Mouse (Mus musculus): ENCODE measurements at regions not wholly inside any gene's neighbourhood (a gene's known extent, or its start where the extent isn't known, plus 50 kb on each side); places are given as distances from the start of the nearest gene placed in this dataset.

- H3K27ac ChIP-seq (ENCODE audit: low read depth, low read length), result no peak overlapping the region
- no peak for DNase-seq (ENCODE audit: low spot score, missing footprints)
- H3K4me1 ChIP-seq (ENCODE audit: control insufficient read depth, insufficient read depth, low read length), result no peaks in the 10 kb centered on the region
- no peak overlapping the region for H3K9ac ChIP-seq (ENCODE audit: low read length)
- H3K4me3 ChIP-seq (ENCODE audit: low read depth, low read length), result no peak overlapping the region
- H3K9me3 ChIP-seq (ENCODE audit: control insufficient read depth, low read length), result no peaks in the 10 kb centered on the region
- 76% methylated on average over 2 of the region's 2 CpGs for WGBS
- no peaks in the 10 kb centered on the region for H3K27me3 ChIP-seq (ENCODE audit: control insufficient read depth, insufficient read depth, low read length)
- no peak for ATAC-seq (ENCODE audit: low FRiP score)
- no peaks in the 10 kb centered on the region for H3K36me3 ChIP-seq (ENCODE audit: control insufficient read depth, insufficient read depth, low read length)
- H3K4me2 ChIP-seq, result no peak overlapping the region
Measured at GRCm38 (mm10) chr1:80873596-80873995, 115.3 kb upstream of the Dock10 start.

- Histone ChIP-seq H3K27ac (ENCODE audit: low read depth, low read length) (no peak overlapping the region), H3K9ac (ENCODE audit: low read length) (no peak overlapping the region), H3K4me3 (ENCODE audit: low read depth, low read length) (no peak overlapping the region), H3K27me3 (ENCODE audit: control insufficient read depth, insufficient read depth, low read length) (no peaks in the 10 kb centered on the region), H3K9me3 (ENCODE audit: control insufficient read depth, low read length) (no peaks in the 10 kb centered on the region), H3K4me1 (ENCODE audit: control insufficient read depth, insufficient read depth, low read length) (no peaks in the 10 kb centered on the region), H3K4me2 (no peak overlapping the region), H3K36me3 (ENCODE audit: control insufficient read depth, insufficient read depth, low read length) (no peaks in the 10 kb centered on the region)
- no peak for DNase-seq (ENCODE audit: low spot score, missing footprints)
- no peak for ATAC-seq (ENCODE audit: low FRiP score)
Measured at GRCm38 (mm10) chr1:80868805-80869204, 110.5 kb upstream of the Dock10 start.

DNA sequence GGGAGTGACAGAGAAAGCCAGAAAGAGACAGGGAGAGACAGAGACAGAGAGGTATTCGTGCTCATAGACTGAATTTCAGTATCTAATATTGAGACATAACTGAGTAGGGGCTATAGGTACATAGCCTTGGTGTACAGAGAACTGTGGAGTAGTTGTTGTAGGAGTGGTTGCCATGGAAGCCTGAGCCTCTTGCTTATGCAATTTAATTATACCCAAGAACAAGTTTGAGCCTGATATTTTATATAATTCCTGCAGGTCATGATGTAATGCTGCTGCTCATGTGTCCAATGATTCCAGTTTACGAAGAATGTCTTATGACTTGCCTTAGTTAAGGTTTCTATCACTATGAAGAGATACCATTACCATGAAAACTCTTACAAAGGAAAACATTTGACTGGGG lies 98.7 kb upstream of the Dock10 start:
- H3K9ac ChIP-seq (ENCODE audit: low read length), result no peak overlapping the region
- no peak for ATAC-seq (ENCODE audit: low FRiP score)
- 69% methylated on average over 2 of the region's 2 CpGs for WGBS

GRCm38 (mm10) chr1:80854945-80855656 lies 96.8 kb upstream of the Dock10 start:
- 86% methylated on average over 2 of the region's 2 CpGs for WGBS
- H3K9me3 ChIP-seq (ENCODE audit: control insufficient read depth, low read length), result no peaks in the 10 kb centered on the region
- ATAC-seq (ENCODE audit: low FRiP score), result no peak
- DNase-seq (ENCODE audit: low spot score, missing footprints), result no peak
- no peak overlapping the region for H3K4me2 ChIP-seq
- H3K36me3 ChIP-seq (ENCODE audit: control insufficient read depth, insufficient read depth, low read length), result no peaks in the 10 kb centered on the region
- no peak overlapping the region for H3K9ac ChIP-seq (ENCODE audit: low read length)
- H3K4me3 ChIP-seq (ENCODE audit: low read depth, low read length), result no peak overlapping the region
- no peak overlapping the region for H3K27ac ChIP-seq (ENCODE audit: low read depth, low read length)
- no peaks in the 10 kb centered on the region for H3K4me1 ChIP-seq (ENCODE audit: control insufficient read depth, insufficient read depth, low read length)
- no peaks in the 10 kb centered on the region for H3K27me3 ChIP-seq (ENCODE audit: control insufficient read depth, insufficient read depth, low read length)

More for the DNA sequence above, 98.7 kb upstream of the Dock10 start:
- Histone ChIP-seq H3K27me3 (ENCODE audit: control insufficient read depth, insufficient read depth, low read length) (no peaks in the 10 kb centered on the region), H3K9me3 (ENCODE audit: control insufficient read depth, low read length) (no peaks in the 10 kb centered on the region), H3K36me3 (ENCODE audit: control insufficient read depth, insufficient read depth, low read length) (no peaks in the 10 kb centered on the region), H3K27ac (ENCODE audit: low read depth, low read length) (no peak overlapping the region), H3K4me3 (ENCODE audit: low read depth, low read length) (no peak overlapping the region), H3K4me1 (ENCODE audit: control insufficient read depth, insufficient read depth, low read length) (no peaks in the 10 kb centered on the region), H3K4me2 (no peak overlapping the region)
- no peak for DNase-seq (ENCODE audit: low spot score, missing footprints)

- Histone ChIP-seq H3K4me3 (ENCODE audit: low read depth, low read length) (no peak overlapping the region), H3K9me3 (ENCODE audit: control insufficient read depth, low read length) (no peaks in the 10 kb centered on the region), H3K4me2 (no peak overlapping the region), H3K27me3 (ENCODE audit: control insufficient read depth, insufficient read depth, low read length) (no peaks in the 10 kb centered on the region), H3K4me1 (ENCODE audit: control insufficient read depth, insufficient read depth, low read length) (no peaks in the 10 kb centered on the region), H3K36me3 (ENCODE audit: control insufficient read depth, insufficient read depth, low read length) (no peaks in the 10 kb centered on the region), H3K9ac (ENCODE audit: low read length) (no peak overlapping the region), H3K27ac (ENCODE audit: low read depth, low read length) (no peak overlapping the region)
- DNase-seq (ENCODE audit: low spot score, missing footprints), result no peak
- ATAC-seq (ENCODE audit: low FRiP score), result no peak
- WGBS, result 78% methylated on average over 7 of the region's 7 CpGs
Measured at GRCm38 (mm10) chr1:80854289-80854701, 96.0 kb upstream of the Dock10 start.

GRCm38 (mm10) chr1:80852761-80853160 lies 94.4 kb upstream of the Dock10 start:
- WGBS, result 53% methylated on average over 2 of the region's 2 CpGs
- H3K36me3 ChIP-seq (ENCODE audit: control insufficient read depth, insufficient read depth, low read length), result no peaks in the 10 kb centered on the region
- H3K9ac ChIP-seq (ENCODE audit: low read length), result no peak overlapping the region
- no peak overlapping the region for H3K4me3 ChIP-seq (ENCODE audit: low read depth, low read length)
- no peaks in the 10 kb centered on the region for H3K27me3 ChIP-seq (ENCODE audit: control insufficient read depth, insufficient read depth, low read length)
- no peaks in the 10 kb centered on the region for H3K9me3 ChIP-seq (ENCODE audit: control insufficient read depth, low read length)
- ATAC-seq (ENCODE audit: low FRiP score), result no peak
- H3K4me2 ChIP-seq, result no peak overlapping the region
- no peak overlapping the region for H3K27ac ChIP-seq (ENCODE audit: low read depth, low read length)
- no peaks in the 10 kb centered on the region for H3K4me1 ChIP-seq (ENCODE audit: control insufficient read depth, insufficient read depth, low read length)
- no peak for DNase-seq (ENCODE audit: low spot score, missing footprints)

DNA sequence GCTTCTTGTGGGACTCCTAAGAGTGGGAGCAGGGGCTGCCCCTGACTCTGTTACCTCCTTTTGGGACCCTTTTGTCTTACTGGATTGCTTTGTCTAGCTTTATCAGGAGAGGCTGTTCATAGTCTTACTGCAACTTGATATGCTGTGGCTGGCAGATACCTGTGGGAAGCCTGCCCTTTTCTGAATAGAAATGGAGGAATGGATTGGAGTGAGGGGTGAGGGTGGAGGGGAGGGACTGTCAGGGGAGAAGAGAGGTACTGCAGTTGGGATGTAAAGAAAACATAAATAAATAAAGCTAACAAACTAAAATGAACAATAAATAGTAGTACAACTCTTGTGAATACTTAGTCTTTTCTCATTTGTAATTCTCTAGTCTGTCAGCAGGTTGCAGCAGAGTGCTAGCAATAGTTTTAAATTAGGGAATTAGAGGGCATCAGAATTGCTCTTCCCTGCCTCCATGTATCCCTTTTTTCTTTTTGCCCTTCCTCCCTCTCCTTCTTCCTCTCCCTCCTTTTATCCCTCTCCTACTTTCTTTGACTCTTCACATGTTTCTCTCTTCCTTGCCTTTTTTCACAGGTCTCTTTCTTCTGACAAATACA lies 72.0 kb upstream of the Dock10 start:
- no peak overlapping the region for H3K4me2 ChIP-seq
- ATAC-seq (ENCODE audit: low FRiP score), result peak; percentile 55; the same call in 1 of the 2 replicates
- no peaks in the 10 kb centered on the region for H3K4me1 ChIP-seq (ENCODE audit: control insufficient read depth, insufficient read depth, low read length)
- DNase-seq (ENCODE audit: low spot score, missing footprints), result peak; percentile 84
- no peaks in the 10 kb centered on the region for H3K9me3 ChIP-seq (ENCODE audit: control insufficient read depth, low read length)
- no peaks in the 10 kb centered on the region for H3K36me3 ChIP-seq (ENCODE audit: control insufficient read depth, insufficient read depth, low read length)
- no peak overlapping the region for H3K4me3 ChIP-seq (ENCODE audit: low read depth, low read length)
- no peak overlapping the region for H3K27ac ChIP-seq (ENCODE audit: low read depth, low read length)
- no peak overlapping the region for H3K9ac ChIP-seq (ENCODE audit: low read length)
- no peaks in the 10 kb centered on the region for H3K27me3 ChIP-seq (ENCODE audit: control insufficient read depth, insufficient read depth, low read length)

GRCm38 (mm10) chr1:80826383-80826782 lies 68.1 kb upstream of the Dock10 start:
- Histone ChIP-seq H3K4me3 (ENCODE audit: low read depth, low read length) (no peak overlapping the region), H3K27ac (ENCODE audit: low read depth, low read length) (no peak overlapping the region), H3K4me2 (no peak overlapping the region), H3K9ac (ENCODE audit: low read length) (no peak overlapping the region), H3K4me1 (ENCODE audit: control insufficient read depth, insufficient read depth, low read length) (no peaks in the 10 kb centered on the region), H3K36me3 (ENCODE audit: control insufficient read depth, insufficient read depth, low read length) (no peaks in the 10 kb centered on the region), H3K27me3 (ENCODE audit: control insufficient read depth, insufficient read depth, low read length) (no peaks in the 10 kb centered on the region), H3K9me3 (ENCODE audit: control insufficient read depth, low read length) (no peaks in the 10 kb centered on the region)
- no peak for DNase-seq (ENCODE audit: low spot score, missing footprints)
- 83% methylated on average over 1 of the region's 1 CpGs for WGBS
- no peak for ATAC-seq (ENCODE audit: low FRiP score)

- ATAC-seq (ENCODE audit: low FRiP score), result no peak
- no peaks in the 10 kb centered on the region for H3K27me3 ChIP-seq (ENCODE audit: control insufficient read depth, insufficient read depth, low read length)
- H3K27ac ChIP-seq (ENCODE audit: low read depth, low read length), result no peak overlapping the region
- H3K36me3 ChIP-seq (ENCODE audit: control insufficient read depth, insufficient read depth, low read length), result no peaks in the 10 kb centered on the region
- no peak overlapping the region for H3K9ac ChIP-seq (ENCODE audit: low read length)
- H3K4me1 ChIP-seq (ENCODE audit: control insufficient read depth, insufficient read depth, low read length), result no peaks in the 10 kb centered on the region
- 71% methylated on average over 3 of the region's 3 CpGs for WGBS
- no peak for DNase-seq (ENCODE audit: low spot score, missing footprints)
- no peak overlapping the region for H3K4me3 ChIP-seq (ENCODE audit: low read depth, low read length)
- H3K9me3 ChIP-seq (ENCODE audit: control insufficient read depth, low read length), result no peaks in the 10 kb centered on the region
- H3K4me2 ChIP-seq, result no peak overlapping the region
Measured at GRCm38 (mm10) chr1:80823953-80824352, 65.6 kb upstream of the Dock10 start.

All from midbrain, embryonic 11.5 days (tissue).